Mouse (Mus musculus): ENCODE results near the gene Ttll3. TPM values are rescaled to one million over a fixed set of nuclear protein-coding genes. Genes with fewer than 3 reads are reported as not detected.

The Ttll3 gene
- polyA plus RNA-seq, 1 experiment = 14.9 TPM

- Histone ChIP-seq H3K4me1 (ENCODE audit: control insufficient read depth, insufficient read depth, insufficient read length, low read length) (peaks cover 8% of the 10 kb centered on the region), H3K36me3 (ENCODE audit: control insufficient read depth, insufficient read depth, low read length) (peaks cover 4% of the 10 kb centered on the region; the same call in 1 of the 2 replicates), H3K4me3 (ENCODE audit: low read depth, low read length) (peak within 1 kb of the TSS; percentile 78), H3K27me3 (ENCODE audit: control insufficient read depth, insufficient read depth, low read length) (no peaks in the 10 kb centered on the region), H3K27ac (ENCODE audit: insufficient read depth, low read depth, low read length) (peak within 1 kb of the TSS; percentile 32)
- WGBS = under 1% methylated on average over 25 of the region's 25 CpGs
- TF ChIP-seq POLR2A (IDR thresholded peaks at IDR 0.05; ENCODE audit: low read depth, low read length) = peak; percentile 51; the same call in 1 of the 2 replicates
- TF ChIP-seq CTCF (IDR thresholded peaks at IDR 0.05; ENCODE audit: extremely low read depth, insufficient read length, insufficient replicate concordance, low read depth, low read length) = no peak
These were observed 30.1 kb downstream of the Ttll3 start, which contains the start of gene Rpusd3 for GRCm38 (mm10) chr6:113419199-113419587. Rpusd3 (minus strand) TSS chr6:113419340.

GRCm38 (mm10) chr6:113423000-113423399 is 33.9 kb downstream of the Ttll3 start:
- WGBS = 64% methylated on average over 4 of the region's 4 CpGs
- Histone ChIP-seq H3K36me3 (ENCODE audit: control insufficient read depth, insufficient read depth, low read length) (peaks cover 4% of the 10 kb centered on the region; the same call in 1 of the 2 replicates), H3K27me3 (ENCODE audit: control insufficient read depth, insufficient read depth, low read length) (no peaks in the 10 kb centered on the region), H3K4me1 (ENCODE audit: control insufficient read depth, insufficient read depth, insufficient read length, low read length) (peaks cover 5% of the 10 kb centered on the region; the same call in 1 of the 2 replicates), H3K4me3 (ENCODE audit: low read depth, low read length) (no peak overlapping the region), H3K27ac (ENCODE audit: insufficient read depth, low read depth, low read length) (no peak overlapping the region)
- TF ChIP-seq CTCF (IDR thresholded peaks at IDR 0.05; ENCODE audit: extremely low read depth, insufficient read length, insufficient replicate concordance, low read depth, low read length) = no peak
- TF ChIP-seq POLR2A (IDR thresholded peaks at IDR 0.05; ENCODE audit: low read depth, low read length) = no peak

GRCm38 (mm10) chr6:113424187-113424586 is 35.1 kb downstream of the Ttll3 start:
- TF ChIP-seq POLR2A (IDR thresholded peaks at IDR 0.05; ENCODE audit: low read depth, low read length) = no peak
- no peak for TF ChIP-seq CTCF (IDR thresholded peaks at IDR 0.05; ENCODE audit: extremely low read depth, insufficient read length, insufficient replicate concordance, low read depth, low read length)
- no peaks in the 10 kb centered on the region for H3K4me1 ChIP-seq (ENCODE audit: control insufficient read depth, insufficient read depth, insufficient read length, low read length)
- H3K4me3 ChIP-seq (ENCODE audit: low read depth, low read length) = no peak overlapping the region
- H3K27me3 ChIP-seq (ENCODE audit: control insufficient read depth, insufficient read depth, low read length) = no peaks in the 10 kb centered on the region
- peaks cover 4% of the 10 kb centered on the region; the same call in 1 of the 2 replicates for H3K36me3 ChIP-seq (ENCODE audit: control insufficient read depth, insufficient read depth, low read length)
- WGBS = 73% methylated on average over 7 of the region's 7 CpGs
- H3K27ac ChIP-seq (ENCODE audit: insufficient read depth, low read depth, low read length) = no peak overlapping the region

GRCm38 (mm10) chr6:113426696-113427095 is 37.6 kb downstream of the Ttll3 start:
- H3K4me3 ChIP-seq (ENCODE audit: low read depth, low read length) = no peak overlapping the region
- TF ChIP-seq POLR2A (IDR thresholded peaks at IDR 0.05; ENCODE audit: low read depth, low read length) = no peak
- no peak for TF ChIP-seq CTCF (IDR thresholded peaks at IDR 0.05; ENCODE audit: extremely low read depth, insufficient read length, insufficient replicate concordance, low read depth, low read length)
- H3K4me1 ChIP-seq (ENCODE audit: control insufficient read depth, insufficient read depth, insufficient read length, low read length) = no peaks in the 10 kb centered on the region
- no peak overlapping the region for H3K27ac ChIP-seq (ENCODE audit: insufficient read depth, low read depth, low read length)
- 90% methylated on average over 4 of the region's 4 CpGs for WGBS
- peaks cover 4% of the 10 kb centered on the region; the same call in 1 of the 2 replicates for H3K36me3 ChIP-seq (ENCODE audit: control insufficient read depth, insufficient read depth, low read length)
- H3K27me3 ChIP-seq (ENCODE audit: control insufficient read depth, insufficient read depth, low read length) = no peaks in the 10 kb centered on the region

GRCm38 (mm10) chr6:113427397-113427796 is 38.3 kb downstream of the Ttll3 start:
- Histone ChIP-seq H3K27ac (ENCODE audit: insufficient read depth, low read depth, low read length) (no peak overlapping the region), H3K27me3 (ENCODE audit: control insufficient read depth, insufficient read depth, low read length) (no peaks in the 10 kb centered on the region), H3K4me3 (ENCODE audit: low read depth, low read length) (no peak overlapping the region), H3K4me1 (ENCODE audit: control insufficient read depth, insufficient read depth, insufficient read length, low read length) (no peaks in the 10 kb centered on the region), H3K36me3 (ENCODE audit: control insufficient read depth, insufficient read depth, low read length) (peaks cover 4% of the 10 kb centered on the region; the same call in 1 of the 2 replicates)
- 39% methylated on average over 3 of the region's 3 CpGs for WGBS
- peak; percentile 66; the same call in 1 of the 2 replicates for TF ChIP-seq CTCF (IDR thresholded peaks at IDR 0.05; ENCODE audit: extremely low read depth, insufficient read length, insufficient replicate concordance, low read depth, low read length)
- TF ChIP-seq POLR2A (IDR thresholded peaks at IDR 0.05; ENCODE audit: low read depth, low read length) = no peak

GRCm38 (mm10) chr6:113428006-113428405 is 38.9 kb downstream of the Ttll3 start:
- no peak overlapping the region for H3K4me3 ChIP-seq (ENCODE audit: low read depth, low read length)
- H3K4me1 ChIP-seq (ENCODE audit: control insufficient read depth, insufficient read depth, insufficient read length, low read length) = no peaks in the 10 kb centered on the region
- H3K36me3 ChIP-seq (ENCODE audit: control insufficient read depth, insufficient read depth, low read length) = peaks cover 4% of the 10 kb centered on the region; the same call in 1 of the 2 replicates
- H3K27me3 ChIP-seq (ENCODE audit: control insufficient read depth, insufficient read depth, low read length) = no peaks in the 10 kb centered on the region
- H3K27ac ChIP-seq (ENCODE audit: insufficient read depth, low read depth, low read length) = no peak overlapping the region
- TF ChIP-seq POLR2A (IDR thresholded peaks at IDR 0.05; ENCODE audit: low read depth, low read length) = no peak
- TF ChIP-seq CTCF (IDR thresholded peaks at IDR 0.05; ENCODE audit: extremely low read depth, insufficient read length, insufficient replicate concordance, low read depth, low read length) = no peak
- WGBS = 90% methylated on average over 16 of the region's 16 CpGs

- 74% methylated on average over 3 of the region's 3 CpGs for WGBS
- H3K36me3 ChIP-seq (ENCODE audit: control insufficient read depth, insufficient read depth, low read length) = peaks cover 4% of the 10 kb centered on the region; the same call in 1 of the 2 replicates
- no peaks in the 10 kb centered on the region for H3K27me3 ChIP-seq (ENCODE audit: control insufficient read depth, insufficient read depth, low read length)
- TF ChIP-seq POLR2A (IDR thresholded peaks at IDR 0.05; ENCODE audit: low read depth, low read length) (no peak), CTCF (IDR thresholded peaks at IDR 0.05; ENCODE audit: extremely low read depth, insufficient read length, insufficient replicate concordance, low read depth, low read length) (no peak)
- H3K4me1 ChIP-seq (ENCODE audit: control insufficient read depth, insufficient read depth, insufficient read length, low read length) = peaks cover 4% of the 10 kb centered on the region; the same call in 1 of the 2 replicates
- no peak overlapping the region for H3K4me3 ChIP-seq (ENCODE audit: low read depth, low read length)
- no peak overlapping the region for H3K27ac ChIP-seq (ENCODE audit: insufficient read depth, low read depth, low read length)
These were observed 40.9 kb downstream of the Ttll3 start for GRCm38 (mm10) chr6:113429965-113430364.
